Mouse (Mus musculus) left cerebral cortex, adult 11 months (tissue): ENCODE measurements around the gene Mta3.

Source experiments
- DNase-seq: peaks from one replicate; pipeline ENCODE4 v3.0.0; 2022; ENCODE audit warnings: low spot score

Gene Mta3

DNA sequence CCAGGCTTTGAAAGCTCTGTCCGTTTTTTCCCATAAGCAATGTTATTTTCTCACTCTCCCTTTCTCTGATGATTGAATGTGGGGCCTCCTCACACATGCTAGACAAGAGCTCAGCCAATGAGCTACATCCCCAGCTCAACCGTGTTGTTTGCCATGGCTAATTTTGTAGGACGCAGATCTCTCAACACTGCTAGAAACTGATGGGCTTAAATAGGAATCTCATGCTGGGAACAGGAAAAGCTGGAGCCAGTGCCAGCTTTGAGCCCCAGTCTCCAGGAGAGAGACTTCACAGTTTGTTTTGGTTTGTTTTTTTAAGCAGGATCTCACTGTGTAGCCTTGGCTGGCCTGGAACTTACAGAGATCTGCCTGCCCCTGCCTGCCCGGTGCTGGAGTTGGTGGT is 53.6 kb downstream of the Mta3 start:
- DNase-seq = no peak

DNA sequence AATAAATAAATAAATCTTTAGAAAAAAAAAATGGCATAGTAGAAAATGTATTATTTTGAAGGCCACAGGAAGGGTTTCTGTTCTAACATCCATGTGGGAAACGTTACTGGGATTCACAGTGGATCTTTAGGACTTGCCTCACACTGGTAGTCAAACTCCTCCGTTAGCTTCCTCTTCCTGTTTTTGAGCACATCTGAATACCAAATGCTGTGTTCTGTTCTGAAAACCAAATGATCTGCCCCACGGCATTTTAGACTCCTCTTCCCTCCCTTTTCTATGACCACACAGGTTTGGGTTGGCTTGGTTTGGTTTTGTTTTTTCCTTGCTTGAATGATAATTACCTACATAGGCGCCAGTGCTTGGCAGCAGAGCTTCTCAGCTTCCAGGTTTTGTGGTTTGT is 58.6 kb downstream of the Mta3 start:
- no peak for DNase-seq

DNA sequence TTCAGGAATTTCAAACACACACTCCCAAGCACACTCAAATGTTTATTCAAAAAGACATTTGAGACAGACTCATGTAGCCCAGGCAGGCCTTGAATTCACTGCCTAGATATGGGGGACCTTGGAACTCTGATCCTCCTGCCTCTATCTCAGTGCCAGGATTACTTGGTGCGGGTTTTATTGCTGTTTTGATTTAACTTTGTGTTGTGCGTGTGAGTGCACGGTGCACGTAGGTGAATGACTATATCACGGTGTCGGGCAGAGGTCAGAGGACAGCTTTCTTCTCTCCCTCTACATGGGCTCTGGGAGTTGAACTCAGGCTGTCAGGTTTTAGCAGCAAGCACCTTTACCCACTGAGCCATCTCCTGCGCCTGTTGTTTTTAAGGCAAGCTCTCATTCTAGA is 61.1 kb downstream of the Mta3 start:
- DNase-seq = no peak

- DNase-seq = no peak
Observed at GRCm38 (mm10) chr17:83768309-83768708, 62.3 kb downstream of the Mta3 start.

GRCm38 (mm10) chr17:83770371-83770770 is 64.4 kb downstream of the Mta3 start:
- no peak for DNase-seq

DNA sequence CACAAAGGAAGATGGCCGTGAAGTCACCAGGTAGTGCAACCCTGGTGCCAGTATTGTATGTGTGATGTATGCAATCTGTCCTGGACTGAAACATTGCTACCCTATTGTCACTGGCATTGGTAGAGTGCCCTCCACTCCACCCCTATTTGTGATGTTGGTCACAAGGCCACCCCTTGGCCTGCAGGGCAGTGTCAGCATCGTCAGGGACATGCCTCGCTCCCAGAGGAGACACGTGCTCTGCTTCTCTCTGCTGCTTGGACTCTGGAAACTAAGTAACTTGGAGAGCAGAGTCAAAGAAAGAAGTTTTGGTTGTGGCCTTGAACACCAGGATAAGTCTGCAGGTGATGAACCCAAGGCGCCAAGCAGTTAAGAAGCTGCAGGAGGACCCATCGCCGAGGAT is 65.0 kb downstream of the Mta3 start:
- DNase-seq = no peak

DNA sequence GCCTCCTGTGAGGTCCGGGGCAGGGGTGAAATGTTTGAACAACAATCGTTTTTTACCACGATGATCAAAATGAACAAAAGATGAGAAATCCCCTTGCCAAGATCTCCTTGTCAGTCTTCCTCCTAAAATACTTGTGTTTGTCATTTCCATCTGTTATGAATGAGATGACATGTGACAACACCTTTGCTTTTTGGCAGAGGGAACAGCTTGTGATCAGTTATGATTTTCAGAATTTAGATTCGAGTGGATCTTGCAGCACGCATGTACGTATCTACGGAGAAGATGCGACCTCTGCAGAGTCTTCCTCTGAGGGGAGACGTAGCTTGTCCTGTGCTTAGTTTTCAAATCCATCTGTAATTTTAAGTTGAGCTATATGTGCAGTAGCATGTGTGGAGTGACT is 66.1 kb downstream of the Mta3 start:
- DNase-seq = no peak

GRCm38 (mm10) chr17:83772711-83773110 is 66.7 kb downstream of the Mta3 start:
- no peak for DNase-seq

DNA sequence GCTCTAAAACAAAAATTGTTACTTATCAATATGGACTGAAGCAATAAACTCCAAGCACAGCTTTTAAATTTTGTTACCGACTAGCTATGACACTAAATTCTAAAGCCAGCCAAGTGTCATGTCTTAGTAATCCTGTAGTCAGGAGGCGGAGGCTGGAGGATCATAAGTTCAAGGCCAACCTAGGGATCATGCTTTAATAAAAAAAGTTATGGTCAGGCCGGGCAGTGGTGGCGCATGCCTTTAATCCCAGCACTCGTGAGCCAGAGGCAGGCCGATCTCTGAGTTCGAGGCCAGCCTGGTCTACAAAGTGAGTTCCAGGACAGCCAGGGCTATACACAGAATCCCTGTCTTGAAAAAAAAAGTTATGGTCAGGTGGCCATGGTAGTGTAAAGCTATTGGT is 71.0 kb downstream of the Mta3 start:
- DNase-seq = no peak

- DNase-seq = no peak
Observed at GRCm38 (mm10) chr17:83777462-83778051, 71.6 kb downstream of the Mta3 start.

DNA sequence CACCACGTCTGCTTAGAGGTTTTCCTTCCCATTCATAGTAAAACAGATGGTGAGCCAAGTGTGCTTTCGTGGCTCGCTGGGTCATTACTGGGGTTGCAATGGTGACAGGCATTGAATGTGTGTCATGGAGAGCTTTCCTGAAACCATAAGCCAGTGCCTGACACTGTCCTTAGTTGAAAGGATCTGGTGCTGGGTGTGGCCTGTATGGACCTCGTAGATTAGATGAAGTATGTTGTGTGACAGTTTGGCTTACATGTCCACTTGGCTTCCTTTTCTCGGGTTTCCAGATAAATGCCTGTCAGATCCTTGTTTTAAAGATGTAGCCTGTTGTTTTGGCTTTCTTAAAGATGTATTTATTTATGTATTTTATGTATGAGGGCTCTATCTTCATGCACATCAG is 74.3 kb downstream of the Mta3 start:
- no peak for DNase-seq

DNA sequence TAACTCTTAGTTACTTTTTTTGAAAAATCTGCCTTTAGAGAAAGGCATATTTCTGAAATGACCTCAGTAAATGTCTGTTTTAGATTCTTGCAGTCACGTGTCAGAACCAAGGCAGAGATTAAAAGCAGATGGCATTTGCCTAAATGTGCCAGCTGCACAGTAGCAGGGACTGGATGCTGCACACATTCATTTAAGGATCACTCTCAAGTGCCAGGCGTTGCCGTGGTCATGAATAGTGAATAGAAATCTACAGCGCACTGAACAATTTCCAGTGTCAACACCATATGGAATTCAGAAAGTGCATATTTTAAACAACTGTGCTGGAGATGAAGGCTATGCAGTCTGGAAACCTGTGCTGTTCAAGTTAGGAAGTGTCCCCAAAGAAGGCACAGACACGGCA is 76.8 kb downstream of the Mta3 start:
- DNase-seq = peak; percentile 67

GRCm38 (mm10) chr17:83786418-83786817 is 80.5 kb downstream of the Mta3 start:
- DNase-seq = no peak

DNA sequence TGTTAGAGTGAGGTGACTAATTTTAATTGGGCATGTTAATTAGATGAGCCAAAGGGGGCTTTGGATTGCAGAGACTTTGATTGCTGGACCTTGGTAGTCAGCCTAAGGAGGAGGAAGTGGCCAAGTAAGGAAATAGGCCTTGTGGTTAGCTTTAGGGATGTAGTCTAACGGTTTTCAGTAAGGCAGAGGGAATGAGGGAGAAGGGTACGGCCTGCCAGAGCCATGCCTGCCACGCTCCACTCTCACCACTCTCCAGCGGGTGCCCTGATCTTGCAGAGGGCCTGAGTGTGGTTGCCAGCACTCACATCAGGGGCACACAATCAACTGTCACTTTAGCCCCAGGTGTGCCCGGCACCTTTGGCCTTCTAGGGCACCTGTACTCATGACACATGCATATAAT is 84.2 kb downstream of the Mta3 start:
- DNase-seq = no peak

- no peak for DNase-seq
Observed at GRCm38 (mm10) chr17:83792388-83792787, 86.4 kb downstream of the Mta3 start.

DNA sequence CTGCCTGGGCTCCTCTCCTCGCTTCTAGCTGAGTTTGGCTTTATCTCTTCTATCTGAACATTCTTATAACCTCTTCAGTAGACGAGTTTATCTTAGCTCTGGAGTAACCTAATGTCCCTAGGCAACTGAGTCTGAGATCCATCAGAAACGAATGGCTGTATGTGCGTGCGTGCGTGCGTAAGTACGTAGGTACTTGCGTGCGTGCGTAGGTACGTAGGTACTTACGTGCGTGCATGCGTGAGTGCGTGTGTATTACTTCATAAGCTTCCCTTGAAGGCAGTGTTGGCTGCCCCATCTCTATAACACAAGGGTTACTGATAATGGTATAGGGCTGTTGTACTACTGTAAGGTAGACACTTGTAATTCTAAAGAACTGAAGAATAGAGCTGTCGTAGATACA is 89.2 kb downstream of the Mta3 start:
- no peak for DNase-seq

DNA sequence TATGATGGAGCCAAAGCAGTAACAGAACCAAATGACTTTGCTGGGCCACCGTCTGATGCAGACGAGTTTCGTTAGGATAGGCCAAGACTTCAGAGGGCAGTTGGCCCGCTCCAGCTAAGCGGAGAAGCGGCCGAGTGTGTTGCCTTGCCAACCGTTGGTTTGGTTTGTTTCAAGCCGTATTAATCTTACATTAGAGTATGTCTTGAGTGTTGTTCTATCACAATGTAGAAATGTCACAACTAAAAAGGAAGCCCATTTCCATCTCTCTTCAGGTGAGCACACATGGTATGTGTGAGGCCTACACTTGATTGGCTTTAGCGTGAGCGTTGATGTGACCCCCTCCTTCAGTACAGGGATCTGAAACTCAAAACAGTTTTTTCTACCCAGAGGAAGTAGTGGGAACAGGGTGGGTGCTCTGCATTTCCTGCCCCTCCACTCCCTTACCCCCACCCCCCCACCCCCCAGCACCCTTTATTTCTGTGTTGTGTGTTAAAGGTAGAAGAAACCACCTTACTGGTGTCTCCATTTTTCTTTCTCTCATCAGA is 93.6 kb downstream of the Mta3 start:
- no peak for DNase-seq

GRCm38 (mm10) chr17:83803987-83804386 is 98.0 kb downstream of the Mta3 start:
- no peak for DNase-seq

GRCm38 (mm10) chr17:83805078-83805477 is 99.1 kb downstream of the Mta3 start:
- DNase-seq = no peak

GRCm38 (mm10) chr17:83807345-83807744 is 101.4 kb downstream of the Mta3 start:
- DNase-seq = no peak

DNA sequence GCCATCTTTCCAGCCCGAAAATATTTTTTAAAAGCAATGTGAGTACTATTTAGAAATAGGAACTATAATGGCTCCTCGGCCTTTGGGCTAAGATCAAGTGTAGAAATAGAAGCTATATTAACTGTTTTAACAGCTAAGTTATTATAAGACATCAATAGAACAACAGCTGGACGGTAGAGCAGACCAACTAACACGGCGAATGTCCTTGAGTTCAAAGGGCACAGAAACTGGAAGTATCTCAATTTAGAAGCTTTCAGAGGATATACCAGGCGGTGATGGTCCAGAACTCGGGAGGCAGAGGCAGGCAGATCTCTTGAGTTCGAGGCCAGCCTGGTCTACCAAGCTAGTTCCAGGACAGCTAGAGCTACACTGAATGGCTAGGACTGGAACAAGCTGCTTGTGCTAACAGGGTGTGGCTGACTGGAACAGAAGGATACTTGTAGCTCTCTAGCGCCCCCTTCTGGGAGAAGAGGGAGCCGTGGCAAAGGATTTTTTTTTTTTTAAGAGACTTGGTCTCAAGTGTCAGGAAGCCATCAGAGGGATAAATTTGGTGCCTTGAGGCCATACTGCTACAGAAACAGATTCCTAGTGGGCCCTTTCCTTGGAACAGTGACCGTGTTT is 101.9 kb downstream of the Mta3 start:
- DNase-seq = peak; percentile 24

- DNase-seq = no peak
Observed at GRCm38 (mm10) chr17:83808476-83809098, 102.6 kb downstream of the Mta3 start.

DNA sequence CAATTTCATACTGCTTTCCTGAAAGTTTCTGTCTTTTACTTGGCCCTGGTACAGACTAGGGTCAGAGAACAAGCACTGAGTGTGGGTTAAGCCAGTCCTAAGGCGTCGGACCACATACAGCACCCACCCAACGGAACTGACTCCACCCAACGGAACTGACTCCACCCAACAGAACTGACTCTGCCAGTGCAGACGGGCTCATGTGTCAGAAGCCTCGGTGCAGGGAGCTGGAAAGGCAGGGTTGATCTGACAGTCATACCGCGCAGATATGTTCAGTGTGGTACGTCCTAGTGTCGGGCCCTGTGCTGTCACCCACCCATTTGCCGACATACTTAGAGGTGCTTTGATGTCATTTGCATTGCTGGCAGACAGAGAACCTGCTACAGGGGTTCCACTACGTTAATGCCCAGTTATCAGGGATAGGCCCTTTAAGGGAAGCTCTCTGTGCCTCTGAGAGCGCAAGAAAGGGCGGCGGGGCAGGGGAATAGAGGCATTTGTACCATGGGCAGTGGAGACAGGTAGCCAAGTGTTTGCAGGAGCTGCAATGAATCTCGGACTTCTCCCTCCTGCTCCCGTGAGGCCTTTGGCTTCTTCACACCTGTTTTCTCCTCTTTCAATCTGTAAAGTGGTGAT is 103.3 kb downstream of the Mta3 start:
- DNase-seq = no peak
